Mouse (Mus musculus): Measurements from ENCODE around the gene Pole.
A peak's percentile ranks its signal among the peaks of the same experiment; 100 is the strongest.

Pole gene

GRCm38 (mm10) chr5:110285770-110286445, at the start of gene Pole, which contains the start of gene Pxmp2:
Gene Pole (plus strand): TSS chr5:110286306.
Gene Pxmp2 (minus strand): TSS chr5:110286186.
- DNase-seq (ENCODE audit: low read depth, low spot score) = peak; percentile 87

GRCm38 (mm10) chr5:110244091-110244490, 42.0 kb upstream of the Pole start:
- no peak for DNase-seq (ENCODE audit: low read depth, low spot score)

GRCm38 (mm10) chr5:110266941-110267340, 19.2 kb upstream of the Pole start:
- DNase-seq (ENCODE audit: low read depth, low spot score) = no peak

- DNase-seq (ENCODE audit: low read depth, low spot score) = peak; percentile 85
These were observed 16.7 kb upstream of the Pole start, which contains the start of gene Pgam5 for GRCm38 (mm10) chr5:110269141-110270101. Gene Pgam5 (minus strand): TSS chr5:110269913.

- no peak for DNase-seq (ENCODE audit: low read depth, low spot score)
These were observed 15.9 kb upstream of the Pole start for GRCm38 (mm10) chr5:110270242-110270641.

GRCm38 (mm10) chr5:110274147-110274546, 12.0 kb upstream of the Pole start:
- no peak for DNase-seq (ENCODE audit: low read depth, low spot score)

- no peak for DNase-seq (ENCODE audit: low read depth, low spot score)
These were observed 11.3 kb upstream of the Pole start for GRCm38 (mm10) chr5:110274846-110275245.

- no peak for DNase-seq (ENCODE audit: low read depth, low spot score)
These were observed 9.7 kb upstream of the Pole start for GRCm38 (mm10) chr5:110276391-110276790.

- DNase-seq (ENCODE audit: low read depth, low spot score) = no peak
These were observed 9.2 kb upstream of the Pole start for GRCm38 (mm10) chr5:110276910-110277309.

GRCm38 (mm10) chr5:110281984-110282383, 4.1 kb upstream of the Pole start:
- DNase-seq (ENCODE audit: low read depth, low spot score) = no peak

GRCm38 (mm10) chr5:110284536-110284935, 1.6 kb upstream of the Pole start:
- DNase-seq (ENCODE audit: low read depth, low spot score) = peak; percentile 51

- DNase-seq (ENCODE audit: low read depth, low spot score) = no peak
These were observed 950 bp upstream of the Pole start for GRCm38 (mm10) chr5:110285156-110285555.

GRCm38 (mm10) chr5:110286446-110287083, 459 bp downstream of the Pole start:
- no peak for DNase-seq (ENCODE audit: low read depth, low spot score)

GRCm38 (mm10) chr5:110287084-110287475, 974 bp downstream of the Pole start:
- DNase-seq (ENCODE audit: low read depth, low spot score) = no peak

GRCm38 (mm10) chr5:110291649-110292048, 5.5 kb downstream of the Pole start:
- DNase-seq (ENCODE audit: low read depth, low spot score) = no peak

- no peak for DNase-seq (ENCODE audit: low read depth, low spot score)
These were observed 10.5 kb downstream of the Pole start for GRCm38 (mm10) chr5:110296637-110297036.

- DNase-seq (ENCODE audit: low read depth, low spot score) = no peak
These were observed 14.5 kb downstream of the Pole start for GRCm38 (mm10) chr5:110300591-110300990.

- no peak for DNase-seq (ENCODE audit: low read depth, low spot score)
These were observed 22.8 kb downstream of the Pole start for GRCm38 (mm10) chr5:110308861-110309260.

- no peak for DNase-seq (ENCODE audit: low read depth, low spot score)
These were observed 27.0 kb downstream of the Pole start for GRCm38 (mm10) chr5:110313127-110313526.

- DNase-seq (ENCODE audit: low read depth, low spot score) = no peak
These were observed 44.4 kb downstream of the Pole start for GRCm38 (mm10) chr5:110330508-110330907.

- no peak for DNase-seq (ENCODE audit: low read depth, low spot score)
These were observed 52.7 kb downstream of the Pole start for GRCm38 (mm10) chr5:110338792-110339191.

Measured in retina, postnatal 7 days (tissue).